Mouse (Mus musculus) MEL (cell line): ENCODE measurements at regions not wholly inside any gene's neighbourhood (a gene's known extent, or its start where the extent isn't known, plus 50 kb on each side); places are given as distances from the start of the nearest gene placed in this dataset.

Experiments
- CTCF ChIP-seq, 3 experiments: IDR thresholded peaks in 2 of 3; conservative IDR thresholded peaks in 1 of 3; 2 replicates each; pipeline ENCODE4 v1.5.1; 2011 to 2012; ENCODE audit warnings: low read length in 3 of 3, low read depth in 2 of 3, mild to moderate bottlenecking in 2 of 3, improper control_type of control experiment in 1 of 3, inconsistent platforms in 1 of 3, mixed read lengths in 1 of 3, moderate library complexity in 1 of 3; ENCODE audit not compliant: control insufficient read depth in 1 of 3, insufficient read depth in 1 of 3, poor library complexity in 1 of 3, severe bottlenecking in 1 of 3
- E2F4 ChIP-seq: IDR thresholded peaks from 2 replicates; pipeline ENCODE4 v1.6.1; 2011; ENCODE audit warnings: low read depth, low read length, improper control_type of control experiment, borderline replicate concordance
- ETS1 ChIP-seq: IDR thresholded peaks from 2 replicates; pipeline ENCODE4 v1.6.1; 2012; ENCODE audit warnings: low read depth, mild to moderate bottlenecking, inconsistent platforms, low read length, improper control_type of control experiment, moderate library complexity
- GABPA ChIP-seq: IDR thresholded peaks from 2 replicates; pipeline ENCODE4 v1.6.1; 2012; ENCODE audit warnings: low read depth, mild to moderate bottlenecking, inconsistent platforms, low read length, improper control_type of control experiment, moderate library complexity
- MAX ChIP-seq: IDR thresholded peaks from 2 replicates; pipeline ENCODE4 v1.6.1; 2011; ENCODE audit warnings: low read length, improper control_type of control experiment
- MEF2A ChIP-seq: IDR thresholded peaks from 2 replicates; pipeline ENCODE4 v1.6.1; 2014; ENCODE audit warnings: low read depth, mild to moderate bottlenecking, inconsistent platforms, low read length, improper control_type of control experiment; ENCODE audit not compliant: poor library complexity, insufficient replicate concordance, severe bottlenecking; ENCODE audit errors: extremely low read depth
- NELFE ChIP-seq: IDR thresholded peaks from 2 replicates; pipeline ENCODE4 v1.6.1; 2011; ENCODE audit warnings: low read depth, low read length, improper control_type of control experiment
- POLR2A ChIP-seq, 2 experiments: IDR thresholded peaks; 2 replicates each; pipeline ENCODE4 v1.6.1; 2011 to 2012; ENCODE audit warnings: low read length in 2 of 2, mild to moderate bottlenecking in 2 of 2, control low read depth in 1 of 2, improper control_type of control experiment in 1 of 2, low read depth in 1 of 2, moderate library complexity in 1 of 2; ENCODE audit not compliant: control insufficient read depth in 1 of 2, insufficient read depth in 1 of 2, poor library complexity in 1 of 2
- POLR2AphosphoS5 ChIP-seq: IDR thresholded peaks from 2 replicates; pipeline ENCODE4 v1.6.1; 2012; ENCODE audit warnings: low read depth, borderline replicate concordance, mild to moderate bottlenecking, inconsistent platforms, low read length, moderate library complexity, mixed read lengths
- RAD21 ChIP-seq: IDR thresholded peaks from 2 replicates; pipeline ENCODE4 v1.6.1; 2011; ENCODE audit warnings: mild to moderate bottlenecking, low read depth, low read length, improper control_type of control experiment
- RCOR1 ChIP-seq: IDR thresholded peaks from 2 replicates; pipeline ENCODE4 v1.6.1; 2012; ENCODE audit warnings: low read depth, mild to moderate bottlenecking, inconsistent platforms, low read length, improper control_type of control experiment
- SMC3 ChIP-seq: IDR thresholded peaks from 2 replicates; pipeline ENCODE4 v1.6.1; 2011; ENCODE audit warnings: low read depth, low read length, improper control_type of control experiment
- UBTF ChIP-seq: IDR thresholded peaks from 2 replicates; pipeline ENCODE4 v1.6.1; 2012; ENCODE audit warnings: low read depth, mild to moderate bottlenecking, inconsistent platforms, low read length, improper control_type of control experiment, moderate library complexity, borderline replicate concordance; ENCODE audit not compliant: insufficient read depth
- USF2 ChIP-seq, 2 experiments: IDR thresholded peaks; 2 replicates each; pipeline ENCODE4 v1.6.1; 2011 to 2012; ENCODE audit warnings: improper control_type of control experiment in 2 of 2, low read length in 2 of 2, borderline replicate concordance in 1 of 2, inconsistent platforms in 1 of 2, low read depth in 1 of 2, mild to moderate bottlenecking in 1 of 2; ENCODE audit not compliant: insufficient read depth in 1 of 2

DNA sequence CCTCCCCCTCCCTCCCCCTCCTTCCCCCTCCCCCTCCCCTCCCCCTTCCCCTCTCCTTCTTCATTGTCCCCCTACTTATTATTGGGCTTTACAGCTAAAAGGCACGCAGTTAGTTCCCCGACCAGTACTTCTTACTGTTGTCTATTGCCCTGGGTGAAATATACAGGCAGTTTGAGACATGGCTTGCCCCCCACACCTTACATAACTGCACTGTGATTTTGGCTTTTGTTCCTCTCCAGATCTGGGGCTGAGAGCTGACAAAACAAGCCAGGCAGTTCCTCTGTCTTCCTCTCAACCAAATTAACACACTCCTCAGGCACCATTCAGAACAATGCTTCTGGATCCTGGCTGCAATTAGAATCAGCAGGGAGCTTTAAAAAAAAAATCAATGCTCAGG, 116.4 kb upstream of the Dlg1 start:
- TF ChIP-seq ETS1, result no peak
- no peak for TF ChIP-seq CTCF (IDR thresholded peaks at IDR 0.05 in 2 of 3, conservative IDR thresholded peaks at IDR 0.05 in 1 of 3; ENCODE audit: control insufficient read depth in 1 of 3, insufficient read depth in 1 of 3, low read depth in 2 of 3, low read length in 3 of 3, poor library complexity in 1 of 3, severe bottlenecking in 1 of 3)
- TF ChIP-seq NELFE, result no peak
- no peak for TF ChIP-seq POLR2A (IDR thresholded peaks at IDR 0.05; ENCODE audit: control insufficient read depth in 1 of 2, insufficient read depth in 1 of 2, low read depth in 1 of 2, low read length in 2 of 2, poor library complexity in 1 of 2)
- TF ChIP-seq GABPA, result no peak
- no peak for TF ChIP-seq MAX
- TF ChIP-seq SMC3, result no peak
- TF ChIP-seq USF2 (IDR thresholded peaks at IDR 0.05; ENCODE audit: borderline replicate concordance in 1 of 2, insufficient read depth in 1 of 2, low read depth in 1 of 2, low read length in 2 of 2), result no peak
- TF ChIP-seq RAD21, result no peak
- TF ChIP-seq UBTF, result no peak
- no peak for TF ChIP-seq E2F4
- TF ChIP-seq POLR2AphosphoS5, result no peak
- no peak for TF ChIP-seq RCOR1
- TF ChIP-seq MEF2A, result no peak
